Mouse (Mus musculus): ENCODE data around the gene Zdhhc20. TPM values are rescaled to one million over a fixed set of nuclear protein-coding genes. Genes with fewer than 3 reads are reported as not detected.
"Not testable (repeated sequence)": the region's sequence is repeated elsewhere in the genome, so short reads cannot be mapped to it uniquely, and the experiment has no call there.

Gene Zdhhc20
- polyA plus RNA-seq, 1 experiment from 2014 or later = 46.7 TPM

DNA sequence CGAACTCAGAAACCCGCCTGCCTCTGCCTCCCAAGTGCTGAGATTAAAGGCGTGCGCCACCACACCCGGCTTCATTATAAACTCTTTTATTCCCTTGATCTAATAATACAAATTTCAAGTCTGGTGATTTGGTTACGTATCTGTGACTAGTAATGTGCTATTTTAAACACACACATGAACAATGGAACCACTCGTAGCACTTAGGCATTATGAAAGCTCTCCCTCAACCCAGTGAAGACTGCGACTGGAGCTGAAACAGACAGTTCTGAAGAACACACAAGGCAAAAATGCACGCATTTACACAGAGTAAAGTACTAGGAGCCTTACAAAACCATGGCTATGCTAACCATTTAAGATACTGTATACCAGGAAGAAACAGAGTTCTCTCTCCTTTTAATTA is 12.2 kb downstream of the Zdhhc20 start:
- no peak overlapping the region for H3K9ac ChIP-seq (replicated peaks; ENCODE audit: low read depth, low read length)
- H3K36me3 ChIP-seq (ENCODE audit: control insufficient read depth, insufficient read depth) = 0 out of 2 replicates have a peak, but pooled peaks cover 2% of the 10 kb centered on the region
- H3K9me3 ChIP-seq (ENCODE audit: control insufficient read depth, low read length) = no peaks in the 10 kb centered on the region
- H3K4me3 ChIP-seq (replicated peaks; ENCODE audit: low read length) = no peak overlapping the region
- no peak for ATAC-seq
- no peak overlapping the region for H3K4me2 ChIP-seq (ENCODE audit: low read length)
- H3K27me3 ChIP-seq (replicated peaks; ENCODE audit: control insufficient read depth, insufficient read depth, low read length) = no peaks in the 10 kb centered on the region
- WGBS = 91% methylated on average over 9 of the region's 9 CpGs
- peaks cover 7% of the 10 kb centered on the region; the same call in 1 of the 2 replicates for H3K4me1 ChIP-seq (replicated peaks; ENCODE audit: control insufficient read depth, insufficient read depth, low read length)
- no peak overlapping the region for H3K27ac ChIP-seq (ENCODE audit: low read length)

DNA sequence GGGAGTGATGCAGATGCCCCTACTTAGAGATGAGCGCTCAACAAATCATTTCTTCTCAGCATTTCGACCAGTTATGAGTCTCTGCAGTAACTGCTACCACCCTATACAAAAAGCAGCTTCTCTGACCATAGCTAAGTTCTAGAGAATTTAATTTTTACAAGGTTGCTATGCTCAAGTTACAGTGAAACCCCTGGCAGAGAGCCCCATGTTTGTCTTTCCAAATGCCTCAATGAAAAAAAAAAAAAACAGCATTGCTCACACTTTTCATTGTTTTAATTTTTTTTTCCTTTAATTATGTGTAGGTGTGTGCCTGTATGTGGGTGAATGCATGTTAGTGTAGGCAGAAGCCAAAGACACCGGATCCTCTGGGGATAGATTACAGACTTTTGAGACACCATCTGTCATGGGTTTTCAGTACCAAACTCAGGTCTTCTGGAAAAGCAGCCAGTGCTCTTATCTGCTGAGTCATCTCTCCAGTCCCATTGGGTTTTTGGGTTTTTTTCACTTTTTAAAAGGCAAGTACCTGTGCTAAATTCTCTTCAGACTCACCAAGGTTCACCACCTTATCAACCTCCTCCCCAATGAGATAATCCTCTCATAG is 23.3 kb downstream of the Zdhhc20 start:
- WGBS = 88% methylated on average over 3 of the region's 3 CpGs
- no peak overlapping the region for H3K27ac ChIP-seq (ENCODE audit: low read length)
- no peaks in the 10 kb centered on the region for H3K4me1 ChIP-seq (replicated peaks; ENCODE audit: control insufficient read depth, insufficient read depth, low read length)
- H3K4me3 ChIP-seq (replicated peaks; ENCODE audit: low read length) = no peak overlapping the region
- no peak overlapping the region for H3K9ac ChIP-seq (replicated peaks; ENCODE audit: low read depth, low read length)
- no peak for ATAC-seq
- no peaks in the 10 kb centered on the region for H3K27me3 ChIP-seq (replicated peaks; ENCODE audit: control insufficient read depth, insufficient read depth, low read length)
- H3K36me3 ChIP-seq (ENCODE audit: control insufficient read depth, insufficient read depth) = peaks cover 14% of the 10 kb centered on the region
- no peaks in the 10 kb centered on the region for H3K9me3 ChIP-seq (ENCODE audit: control insufficient read depth, low read length)
- H3K4me2 ChIP-seq (ENCODE audit: low read length) = no peak overlapping the region

DNA sequence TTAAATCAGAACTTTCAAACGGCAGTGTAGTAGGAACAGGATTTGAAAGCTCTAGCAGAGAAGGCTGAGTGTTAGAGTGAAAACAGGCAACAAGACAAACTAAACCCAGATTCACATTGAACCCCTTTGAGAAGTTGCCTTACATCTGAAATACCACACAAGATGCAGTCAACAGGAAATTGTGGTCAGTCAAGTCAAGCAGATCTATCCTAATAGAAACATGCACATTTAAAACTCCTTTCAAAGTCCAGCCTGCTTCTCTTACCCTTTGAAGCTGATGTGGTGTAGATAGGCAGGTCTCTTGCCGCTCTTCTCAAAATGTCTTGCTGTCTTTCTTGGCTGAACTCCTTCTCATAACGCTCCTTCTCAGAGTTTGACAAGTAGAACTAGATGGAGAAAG is 24.8 kb downstream of the Zdhhc20 start:
- Histone ChIP-seq H3K36me3 (ENCODE audit: control insufficient read depth, insufficient read depth) (peaks cover 9% of the 10 kb centered on the region), H3K4me3 (replicated peaks; ENCODE audit: low read length) (no peak overlapping the region), H3K27me3 (replicated peaks; ENCODE audit: control insufficient read depth, insufficient read depth, low read length) (no peaks in the 10 kb centered on the region), H3K9me3 (ENCODE audit: control insufficient read depth, low read length) (no peaks in the 10 kb centered on the region), H3K9ac (replicated peaks; ENCODE audit: low read depth, low read length) (no peak overlapping the region), H3K4me2 (ENCODE audit: low read length) (no peak overlapping the region), H3K27ac (ENCODE audit: low read length) (no peak overlapping the region), H3K4me1 (replicated peaks; ENCODE audit: control insufficient read depth, insufficient read depth, low read length) (no peaks in the 10 kb centered on the region)
- 84% methylated on average over 3 of the region's 3 CpGs for WGBS
- no peak for ATAC-seq

DNA sequence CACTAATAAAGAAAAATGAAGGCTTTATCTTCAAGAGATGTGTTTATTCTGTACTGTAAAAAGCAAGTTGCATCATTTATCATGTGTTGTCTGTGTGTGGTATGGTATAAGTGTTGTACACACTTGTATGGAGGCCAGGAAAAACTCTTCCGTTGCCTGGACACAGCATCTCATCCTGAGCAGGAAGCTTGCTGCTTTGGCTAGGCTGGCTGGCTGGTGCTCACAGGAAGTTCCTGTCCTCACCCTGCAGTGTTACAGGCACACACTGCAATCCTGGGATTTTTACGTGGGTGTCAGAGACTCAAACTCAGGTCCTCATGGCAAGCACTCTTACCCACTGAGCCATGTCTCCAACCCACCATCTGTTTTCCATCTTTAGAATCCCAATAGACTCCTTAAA is 26.9 kb downstream of the Zdhhc20 start:
- no peaks in the 10 kb centered on the region for H3K27me3 ChIP-seq (replicated peaks; ENCODE audit: control insufficient read depth, insufficient read depth, low read length)
- H3K27ac ChIP-seq (ENCODE audit: low read length) = no peak overlapping the region
- H3K9ac ChIP-seq (replicated peaks; ENCODE audit: low read depth, low read length) = no peak overlapping the region
- H3K4me1 ChIP-seq (replicated peaks; ENCODE audit: control insufficient read depth, insufficient read depth, low read length) = no peaks in the 10 kb centered on the region
- H3K9me3 ChIP-seq (ENCODE audit: control insufficient read depth, low read length) = no peaks in the 10 kb centered on the region
- H3K4me2 ChIP-seq (ENCODE audit: low read length) = no peak overlapping the region
- no peak overlapping the region for H3K4me3 ChIP-seq (replicated peaks; ENCODE audit: low read length)
- 84% methylated on average over 2 of the region's 2 CpGs for WGBS
- no peak for ATAC-seq
- peaks cover 9% of the 10 kb centered on the region; the same call in 1 of the 2 replicates for H3K36me3 ChIP-seq (ENCODE audit: control insufficient read depth, insufficient read depth)

DNA sequence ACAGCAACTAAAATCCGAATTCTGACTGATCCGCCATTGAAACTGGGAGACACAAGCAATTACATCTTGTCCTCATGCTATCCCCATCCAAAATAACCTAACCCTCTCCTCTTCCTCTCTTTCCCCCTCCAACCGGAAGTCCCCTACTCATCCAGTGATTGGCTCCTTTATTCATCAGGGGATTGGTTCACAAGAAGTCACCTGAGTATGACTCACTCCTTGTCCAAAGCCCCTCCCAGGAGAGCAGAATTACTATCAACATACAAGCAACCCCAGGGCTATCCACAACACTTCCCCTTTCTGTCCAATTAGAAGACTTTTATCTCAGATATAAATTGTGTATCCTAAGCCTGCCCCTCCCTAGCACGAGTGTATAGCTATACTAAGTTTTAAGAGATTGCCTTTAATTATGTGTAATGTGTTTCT is 28.1 kb downstream of the Zdhhc20 start:
- Histone ChIP-seq H3K27me3 (replicated peaks; ENCODE audit: control insufficient read depth, insufficient read depth, low read length) (no peaks in the 10 kb centered on the region), H3K9ac (replicated peaks; ENCODE audit: low read depth, low read length) (no peak overlapping the region), H3K36me3 (ENCODE audit: control insufficient read depth, insufficient read depth) (peaks cover 9% of the 10 kb centered on the region; the same call in 1 of the 2 replicates), H3K4me1 (replicated peaks; ENCODE audit: control insufficient read depth, insufficient read depth, low read length) (no peaks in the 10 kb centered on the region), H3K27ac (ENCODE audit: low read length) (no peak overlapping the region), H3K4me3 (replicated peaks; ENCODE audit: low read length) (no peak overlapping the region), H3K4me2 (ENCODE audit: low read length) (no peak overlapping the region), H3K9me3 (ENCODE audit: control insufficient read depth, low read length) (no peaks in the 10 kb centered on the region)
- 89% methylated on average over 4 of the region's 4 CpGs for WGBS
- no peak for ATAC-seq

DNA sequence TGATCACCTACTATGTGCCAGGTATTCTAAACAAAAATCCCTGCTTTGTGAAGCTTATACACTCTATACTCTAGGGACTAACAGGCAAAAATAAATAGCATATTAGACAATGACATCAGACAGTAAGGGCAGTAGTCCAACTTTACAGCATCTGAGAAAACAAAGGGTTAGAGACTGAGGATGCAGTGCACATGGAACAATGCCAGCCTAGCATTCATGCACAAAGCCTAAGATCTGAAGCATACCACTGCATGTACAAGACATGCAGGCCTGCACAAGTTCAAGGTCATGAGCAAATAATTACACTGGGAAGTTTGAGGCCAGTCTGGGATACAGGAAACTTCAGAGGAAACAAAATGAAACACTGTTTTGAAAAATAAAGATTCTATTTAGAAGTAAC is 30.6 kb downstream of the Zdhhc20 start:
- Histone ChIP-seq H3K9ac (replicated peaks; ENCODE audit: low read depth, low read length) (no peak overlapping the region), H3K36me3 (ENCODE audit: control insufficient read depth, insufficient read depth) (peaks cover 10% of the 10 kb centered on the region; the same call in 1 of the 2 replicates), H3K27me3 (replicated peaks; ENCODE audit: control insufficient read depth, insufficient read depth, low read length) (no peaks in the 10 kb centered on the region), H3K27ac (ENCODE audit: low read length) (no peak overlapping the region), H3K4me1 (replicated peaks; ENCODE audit: control insufficient read depth, insufficient read depth, low read length) (no peaks in the 10 kb centered on the region), H3K9me3 (ENCODE audit: control insufficient read depth, low read length) (no peaks in the 10 kb centered on the region), H3K4me3 (replicated peaks; ENCODE audit: low read length) (no peak overlapping the region), H3K4me2 (ENCODE audit: low read length) (no peak overlapping the region)
- ATAC-seq = no peak

DNA sequence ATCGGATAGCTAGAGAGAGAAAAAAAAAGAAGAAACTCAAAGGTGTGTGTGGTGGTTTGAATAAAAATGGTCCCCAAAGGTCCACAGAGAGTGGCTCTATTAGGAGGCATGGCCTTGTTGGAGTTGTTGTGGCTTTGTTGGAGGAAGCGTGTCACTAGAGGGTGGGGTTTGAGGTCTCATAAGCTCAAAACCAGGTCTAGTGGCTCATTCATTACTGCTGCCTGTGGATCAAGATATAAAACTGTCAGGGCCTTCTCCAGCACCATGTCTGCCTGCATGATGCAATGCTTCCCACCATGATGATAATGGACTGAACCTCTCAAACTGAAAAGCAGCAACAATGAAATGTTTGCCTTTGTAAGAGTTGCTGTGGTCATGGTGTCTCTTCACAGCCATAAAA is 31.5 kb downstream of the Zdhhc20 start:
- Histone ChIP-seq H3K4me1 (replicated peaks; ENCODE audit: control insufficient read depth, insufficient read depth, low read length) (no peaks in the 10 kb centered on the region), H3K4me2 (ENCODE audit: low read length) (no peak overlapping the region), H3K36me3 (ENCODE audit: control insufficient read depth, insufficient read depth) (peaks cover 11% of the 10 kb centered on the region; the same call in 1 of the 2 replicates), H3K4me3 (replicated peaks; ENCODE audit: low read length) (no peak overlapping the region), H3K9me3 (ENCODE audit: control insufficient read depth, low read length) (no peaks in the 10 kb centered on the region), H3K27me3 (replicated peaks; ENCODE audit: control insufficient read depth, insufficient read depth, low read length) (no peaks in the 10 kb centered on the region), H3K9ac (replicated peaks; ENCODE audit: low read depth, low read length) (no peak overlapping the region), H3K27ac (ENCODE audit: low read length) (no peak overlapping the region)
- ATAC-seq = no peak
- WGBS = 98% methylated on average over 2 of the region's 2 CpGs

DNA sequence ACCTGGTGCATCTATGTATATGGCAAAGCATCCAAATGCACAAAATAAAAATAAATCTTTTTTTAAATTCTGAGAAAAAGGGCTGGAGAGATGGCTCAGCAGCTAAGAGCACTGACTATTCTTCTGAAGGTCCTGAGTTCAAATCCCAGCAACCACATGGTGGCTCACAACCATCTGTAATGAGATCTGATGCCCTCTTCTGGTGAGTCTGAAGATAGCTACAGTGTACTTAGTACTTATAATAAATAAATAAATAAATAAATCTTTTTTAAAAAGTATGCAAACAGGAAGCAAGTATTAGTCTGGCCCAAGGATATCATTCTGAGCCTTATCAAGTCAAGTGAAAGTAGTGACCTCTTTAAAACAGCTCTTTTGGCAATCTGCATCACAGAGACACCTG is 34.0 kb downstream of the Zdhhc20 start:
- not testable (repeated sequence) for H3K27ac ChIP-seq (ENCODE audit: low read length); H3K4me1 ChIP-seq (replicated peaks; ENCODE audit: control insufficient read depth, insufficient read depth, low read length); H3K27me3 ChIP-seq (replicated peaks; ENCODE audit: control insufficient read depth, insufficient read depth, low read length); ATAC-seq; H3K36me3 ChIP-seq (ENCODE audit: control insufficient read depth, insufficient read depth); H3K4me2 ChIP-seq (ENCODE audit: low read length); H3K9me3 ChIP-seq (ENCODE audit: control insufficient read depth, low read length); H3K9ac ChIP-seq (replicated peaks; ENCODE audit: low read depth, low read length); H3K4me3 ChIP-seq (replicated peaks; ENCODE audit: low read length)

DNA sequence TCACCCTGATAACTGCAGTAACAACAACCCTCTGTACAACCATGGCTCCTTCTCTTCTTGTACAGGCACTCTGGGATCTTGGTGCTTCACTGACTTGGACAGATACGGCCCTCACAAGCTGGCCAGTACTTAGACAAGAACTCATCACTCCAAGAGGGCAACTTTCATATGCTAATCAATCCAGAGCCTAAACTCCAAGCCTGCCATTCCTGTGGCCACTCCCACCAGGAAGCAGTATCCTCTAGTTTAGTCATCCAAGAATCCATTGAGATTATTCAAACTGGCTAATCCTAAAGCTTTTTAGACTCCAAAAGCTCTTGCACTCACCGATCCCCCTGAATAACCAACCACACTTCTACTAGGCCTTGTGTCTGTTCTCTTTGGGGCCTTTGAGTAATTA is 37.1 kb downstream of the Zdhhc20 start:
- 58% methylated on average over 2 of the region's 2 CpGs for WGBS
- no peak overlapping the region for H3K4me3 ChIP-seq (replicated peaks; ENCODE audit: low read length)
- no peak overlapping the region for H3K9ac ChIP-seq (replicated peaks; ENCODE audit: low read depth, low read length)
- H3K36me3 ChIP-seq (ENCODE audit: control insufficient read depth, insufficient read depth) = peaks cover 7% of the 10 kb centered on the region
- no peaks in the 10 kb centered on the region for H3K27me3 ChIP-seq (replicated peaks; ENCODE audit: control insufficient read depth, insufficient read depth, low read length)
- H3K27ac ChIP-seq (ENCODE audit: low read length) = no peak overlapping the region
- H3K4me2 ChIP-seq (ENCODE audit: low read length) = no peak overlapping the region
- ATAC-seq = no peak
- H3K4me1 ChIP-seq (replicated peaks; ENCODE audit: control insufficient read depth, insufficient read depth, low read length) = no peaks in the 10 kb centered on the region
- H3K9me3 ChIP-seq (ENCODE audit: control insufficient read depth, low read length) = no peaks in the 10 kb centered on the region

DNA sequence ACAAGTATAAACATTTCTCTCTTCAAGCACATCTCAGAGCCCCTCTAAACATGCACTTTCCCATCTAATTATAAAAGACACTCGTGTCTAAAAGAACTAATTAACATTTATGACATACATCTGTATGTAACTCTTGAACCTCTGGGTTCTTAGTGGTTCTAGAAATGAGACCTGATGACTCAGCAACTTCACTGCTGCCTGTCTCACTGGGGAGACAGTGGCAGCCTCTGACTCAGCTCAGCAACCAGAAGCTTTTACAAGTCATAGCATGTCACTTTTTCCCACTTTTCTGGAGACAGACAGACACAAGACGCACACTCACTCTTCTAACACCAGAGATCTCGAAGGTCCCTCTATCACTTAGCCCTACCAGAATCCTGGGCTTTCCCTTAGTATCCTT is 39.7 kb downstream of the Zdhhc20 start:
- H3K27me3 ChIP-seq (replicated peaks; ENCODE audit: control insufficient read depth, insufficient read depth, low read length) = no peaks in the 10 kb centered on the region
- no peak overlapping the region for H3K4me2 ChIP-seq (ENCODE audit: low read length)
- WGBS = 86% methylated on average over 3 of the region's 3 CpGs
- H3K36me3 ChIP-seq (ENCODE audit: control insufficient read depth, insufficient read depth) = peaks cover 2% of the 10 kb centered on the region
- no peak overlapping the region for H3K27ac ChIP-seq (ENCODE audit: low read length)
- H3K4me1 ChIP-seq (replicated peaks; ENCODE audit: control insufficient read depth, insufficient read depth, low read length) = no peaks in the 10 kb centered on the region
- no peaks in the 10 kb centered on the region for H3K9me3 ChIP-seq (ENCODE audit: control insufficient read depth, low read length)
- no peak overlapping the region for H3K4me3 ChIP-seq (replicated peaks; ENCODE audit: low read length)
- no peak for ATAC-seq
- no peak overlapping the region for H3K9ac ChIP-seq (replicated peaks; ENCODE audit: low read depth, low read length)
